Mouse (Mus musculus): ENCODE measurements around the gene Prc1. TPM values are rescaled to one million over a fixed set of nuclear protein-coding genes. Genes with fewer than 3 reads are reported as not detected.

The Prc1 gene
- total RNA-seq (2021) = 1 to 10 TPM; 1.5 to 2.4 TPM

GRCm38 (mm10) chr7:80294062-80294763 is at the start of gene Prc1:
TSS of gene Prc1 (plus strand) at chr7:80294450.
- peak; percentile 99 for DNase-seq

- no peak for DNase-seq
Observed at GRCm38 (mm10) chr7:80244851-80245250, 49.4 kb upstream of the Prc1 start.

- peak; percentile 93 to 94 for DNase-seq
Observed at GRCm38 (mm10) chr7:80246148-80246721, 48.0 kb upstream of the Prc1 start, which contains the start of gene Ttll13. TSS of gene Ttll13 (plus strand) at chr7:80246376.

- no peak for DNase-seq
Observed at GRCm38 (mm10) chr7:80246859-80247258, 47.4 kb upstream of the Prc1 start.

- no peak for DNase-seq
Observed at GRCm38 (mm10) chr7:80252437-80252836, 41.8 kb upstream of the Prc1 start.

GRCm38 (mm10) chr7:80252886-80253285 is 41.4 kb upstream of the Prc1 start:
- DNase-seq = no peak

- no peak for DNase-seq
Observed at GRCm38 (mm10) chr7:80255981-80256380, 38.3 kb upstream of the Prc1 start.

GRCm38 (mm10) chr7:80257706-80258105 is 36.5 kb upstream of the Prc1 start:
- no peak for DNase-seq

- peak; percentile 75 to 80 for DNase-seq
Observed at GRCm38 (mm10) chr7:80260625-80261371, 33.5 kb upstream of the Prc1 start, which contains the start of gene Ngrn. TSS of gene Ngrn (plus strand) at chr7:80261215.

- peak; percentile 9 to 11 for DNase-seq
Observed at GRCm38 (mm10) chr7:80261372-80261990, 32.8 kb upstream of the Prc1 start.

GRCm38 (mm10) chr7:80264606-80265005 is 29.6 kb upstream of the Prc1 start:
- no peak for DNase-seq

- DNase-seq = no peak
Observed at GRCm38 (mm10) chr7:80267764-80268163, 26.5 kb upstream of the Prc1 start.

GRCm38 (mm10) chr7:80268897-80269750 is 25.1 kb upstream of the Prc1 start, which contains the start of gene Vps33b:
TSS of gene Vps33b (plus strand) at chr7:80269649.
- peak; percentile 92 to 94 for DNase-seq

GRCm38 (mm10) chr7:80269751-80270255 is 24.4 kb upstream of the Prc1 start:
- no peak for DNase-seq

- no peak for DNase-seq
Observed at GRCm38 (mm10) chr7:80273456-80273855, 20.8 kb upstream of the Prc1 start.

GRCm38 (mm10) chr7:80276374-80276773 is 17.9 kb upstream of the Prc1 start:
- DNase-seq = no peak

- no peak for DNase-seq
Observed at GRCm38 (mm10) chr7:80280032-80280431, 14.2 kb upstream of the Prc1 start.

- DNase-seq = no peak
Observed at GRCm38 (mm10) chr7:80280998-80281397, 13.3 kb upstream of the Prc1 start.

- DNase-seq = no peak
Observed at GRCm38 (mm10) chr7:80281646-80282045, 12.6 kb upstream of the Prc1 start.

- no peak for DNase-seq
Observed at GRCm38 (mm10) chr7:80283226-80283918, 10.9 kb upstream of the Prc1 start.

GRCm38 (mm10) chr7:80284391-80284790 is 9.9 kb upstream of the Prc1 start:
- DNase-seq = no peak
